Mouse (Mus musculus) hindbrain, embryonic 15.5 days (tissue): ENCODE measurements around the gene Cmtr2. TPM values are rescaled to one million over a fixed set of nuclear protein-coding genes. Genes with fewer than 3 reads are reported as not detected.

Experiments
- ATAC-seq: fragments of 200-750 bp; cut with Nextera tagmentation; 2 replicates; pipeline ENCODE4 v1.8.0; 2017; ENCODE audit warnings: low read depth, moderate number of reproducible peaks, moderate TSS enrichment; ENCODE audit not compliant: low FRiP score
- H3K27ac ChIP-seq: fragments of 300-500 bp; sonication (generic); replicated peaks from 2 replicates; pipeline ENCODE4 v1.5.1; 2015; ENCODE audit warnings: mild to moderate bottlenecking, inconsistent platforms
- H3K27me3 ChIP-seq: fragments of 300-500 bp; sonication (generic); 2 replicates; pipeline ENCODE4 v1.6.1; 2015; ENCODE audit warnings: control low read depth, inconsistent platforms
- H3K36me3 ChIP-seq: fragments of 300-500 bp; sonication (generic); 2 replicates; pipeline ENCODE4 v1.6.1; 2015; ENCODE audit warnings: control low read depth, inconsistent platforms
- H3K4me1 ChIP-seq: fragments of 300-500 bp; sonication (generic); replicated peaks from 2 replicates; pipeline ENCODE4 v1.6.1; 2015; ENCODE audit warnings: control low read depth, inconsistent platforms
- H3K4me2 ChIP-seq: fragments of 300-500 bp; sonication (generic); 2 replicates; pipeline ENCODE4 v1.6.1; 2015; ENCODE audit warnings: moderate library complexity, mild to moderate bottlenecking, inconsistent platforms
- H3K4me3 ChIP-seq: fragments of 300-500 bp; sonication (generic); 2 replicates; pipeline ENCODE4 v1.5.1; 2015; ENCODE audit warnings: mild to moderate bottlenecking, inconsistent platforms
- H3K9ac ChIP-seq: fragments of 300-500 bp; sonication (generic); 2 replicates; pipeline ENCODE4 v1.6.1; 2015; ENCODE audit warnings: inconsistent platforms
- H3K9me3 ChIP-seq: fragments of 300-500 bp; sonication (generic); 2 replicates; pipeline ENCODE4 v1.6.1; 2016; ENCODE audit warnings: control low read depth, inconsistent platforms
- WGBS: fragments of 180-500 bp; shearing (Covaris S2); methylation state at CpG from one replicate; pipeline ENCODE4 v1.1.7; 2015; 5-methylcytosine and 5-hydroxymethylcytosine counted together
- polyA plus RNA-seq: library from polyadenylated mRNA; unstranded; fragments of >200 nt; fragmentation: Nextera tagmentation; extraction: Ambion mirVana; gene quantifications from 2 replicates; pipeline ENCODE4 v1.2.1, GENCODE M21; 2015

Gene Cmtr2
- polyA plus RNA-seq, 1 experiment from 2014 or later = 10.9 TPM

DNA sequence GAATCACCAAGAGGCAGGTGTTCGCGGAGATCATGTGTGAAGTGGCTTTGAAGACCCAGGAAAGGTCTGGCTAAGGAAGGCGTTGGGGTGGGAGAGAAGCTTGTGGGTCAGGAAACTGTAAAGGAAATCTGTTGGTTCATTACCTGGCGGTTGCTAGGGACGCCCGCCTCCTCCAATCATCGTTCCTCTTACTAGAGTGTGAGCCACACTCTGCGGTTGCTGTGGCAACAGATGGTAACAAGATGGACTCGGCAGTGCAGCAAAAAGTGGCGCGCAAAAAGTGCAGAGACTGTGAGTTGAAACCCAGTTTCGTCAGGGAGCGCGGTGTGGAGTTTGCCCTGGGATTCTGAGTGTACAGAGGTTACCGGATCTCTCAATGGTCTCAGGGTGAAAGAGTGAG lies 51.3 kb downstream of the Cmtr2 start, which contains the start of gene Hydin:
Hydin (plus strand) TSS at position 237 of the 400 bp plus-strand sequence.
- ATAC-seq = peak; percentile 94
- 0 out of 2 replicates have a peak within 1 kb of the TSS, but pooled peaks have one; percentile 10 for H3K9ac ChIP-seq
- H3K9me3 ChIP-seq = no peaks in the 10 kb centered on the region
- WGBS = under 1% methylated on average over 15 of the region's 15 CpGs
- H3K27me3 ChIP-seq = no peaks in the 10 kb centered on the region
- peak within 1 kb of the TSS; percentile 30 for H3K4me3 ChIP-seq
- peak within 1 kb of the TSS; percentile 61 for H3K4me2 ChIP-seq
- no peaks in the 10 kb centered on the region for H3K36me3 ChIP-seq
- H3K4me1 ChIP-seq = peaks cover 11% of the 10 kb centered on the region
- no peak within 1 kb of the TSS for H3K27ac ChIP-seq

DNA sequence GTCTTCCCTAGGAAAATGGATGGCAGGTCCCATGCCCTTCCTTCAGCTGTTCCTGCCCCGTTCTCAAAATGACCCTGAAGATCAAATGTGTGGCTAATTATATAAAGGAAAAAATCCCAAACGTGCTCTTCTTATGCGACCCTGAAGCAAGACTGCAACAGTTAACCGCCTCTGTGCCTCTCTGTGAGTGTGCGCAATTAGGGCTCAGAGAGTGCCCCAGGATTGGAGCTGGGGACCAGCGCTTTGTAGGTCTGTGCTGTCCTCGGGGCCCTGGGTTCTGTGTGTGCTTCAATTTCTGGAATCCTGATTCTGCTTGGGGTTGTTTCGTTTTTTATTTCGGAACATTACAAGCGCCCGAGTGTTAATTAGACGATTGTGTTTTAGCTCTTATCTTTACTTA lies 51.8 kb downstream of the Cmtr2 start:
- H3K9me3 ChIP-seq = no peaks in the 10 kb centered on the region
- no peaks in the 10 kb centered on the region for H3K36me3 ChIP-seq
- peak overlapping the region; percentile 30 for H3K4me3 ChIP-seq
- peak overlapping the region; percentile 61 for H3K4me2 ChIP-seq
- no peak for ATAC-seq
- H3K27ac ChIP-seq = no peak overlapping the region
- no peaks in the 10 kb centered on the region for H3K27me3 ChIP-seq
- 12% methylated on average over 12 of the region's 12 CpGs for WGBS
- H3K9ac ChIP-seq = 0 out of 2 replicates have a peak overlapping the region, but pooled peaks have one; percentile 10
- H3K4me1 ChIP-seq = peaks cover 11% of the 10 kb centered on the region

DNA sequence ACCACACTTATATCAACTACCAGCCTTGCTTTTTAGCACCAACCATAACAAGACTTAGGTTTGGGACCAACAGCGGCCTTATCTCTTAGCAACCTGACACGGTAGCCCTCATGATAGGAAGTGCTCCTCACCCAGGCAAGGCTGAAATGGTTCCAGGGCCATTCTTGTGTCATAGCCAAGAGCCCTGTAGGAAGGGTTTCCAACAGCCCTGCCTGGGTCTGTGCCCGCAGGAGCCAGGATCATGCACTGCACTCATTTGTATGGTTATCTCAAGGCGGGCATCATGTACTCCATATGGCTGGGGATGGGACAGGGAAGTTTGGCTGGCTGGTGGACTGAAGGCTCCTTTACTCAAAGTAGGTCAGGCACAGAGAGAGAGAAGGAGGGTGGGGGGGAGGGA lies 55.2 kb downstream of the Cmtr2 start:
- Histone ChIP-seq H3K4me1 (peaks cover 11% of the 10 kb centered on the region), H3K36me3 (no peaks in the 10 kb centered on the region), H3K27ac (no peak overlapping the region), H3K27me3 (no peaks in the 10 kb centered on the region), H3K9me3 (no peaks in the 10 kb centered on the region), H3K4me2 (no peak overlapping the region), H3K9ac (no peak overlapping the region), H3K4me3 (no peak overlapping the region)
- no peak for ATAC-seq
- WGBS = 96% methylated on average over 4 of the region's 4 CpGs

DNA sequence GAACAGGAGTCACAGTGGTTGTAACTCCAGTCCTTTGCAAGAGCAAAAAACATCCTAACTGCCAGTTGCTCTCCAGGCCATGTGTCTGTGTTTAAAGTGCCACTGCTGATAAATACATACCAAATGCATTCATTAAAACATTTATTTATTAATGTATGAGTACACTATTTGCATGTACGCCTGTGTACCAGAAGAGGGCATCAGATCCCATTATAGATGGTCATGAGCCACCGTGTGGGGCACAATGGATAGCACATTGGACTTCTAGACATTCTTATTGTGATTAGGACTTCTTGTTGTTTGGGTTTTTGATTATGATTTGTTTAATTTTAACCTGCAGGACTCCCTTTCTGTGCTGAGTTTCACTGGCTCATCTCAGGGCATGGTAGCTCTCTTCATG lies 57.9 kb downstream of the Cmtr2 start:
- H3K27me3 ChIP-seq = no peaks in the 10 kb centered on the region
- H3K4me2 ChIP-seq = no peak overlapping the region
- H3K9ac ChIP-seq = no peak overlapping the region
- ATAC-seq = no peak
- no peak overlapping the region for H3K4me3 ChIP-seq
- no peaks in the 10 kb centered on the region for H3K36me3 ChIP-seq
- no peak overlapping the region for H3K27ac ChIP-seq
- H3K9me3 ChIP-seq = no peaks in the 10 kb centered on the region
- 70% methylated on average over 2 of the region's 2 CpGs for WGBS
- 0 out of 2 replicates have a peak, but pooled peaks cover 4% of the 10 kb centered on the region for H3K4me1 ChIP-seq

Other genes starting within 250 kb of the Cmtr2 start
- not detected in 2 replicates for gene Tat, start 225.2 kb upstream of the Cmtr2 start, polyA plus RNA-seq
- not detected in 2 replicates for gene Chst4, start 175.9 kb upstream of the Cmtr2 start, polyA plus RNA-seq
- 19.3 and 20.4 TPM in 2 replicates for gene Zfp612, start 135.9 kb upstream of the Cmtr2 start, polyA plus RNA-seq
- gene Gm21964, start 114.5 kb upstream of the Cmtr2 start, polyA plus RNA-seq = not detected in 2 replicates
- gene Gm17720, start 112.9 kb upstream of the Cmtr2 start, polyA plus RNA-seq = not detected in 2 replicates
- 112 and 126 TPM in 2 replicates for gene Calb2, start 47.5 kb upstream of the Cmtr2 start, polyA plus RNA-seq
- gene Hydin, start 51.3 kb downstream of the Cmtr2 start, polyA plus RNA-seq = 0.33 and 0.41 TPM in 2 replicates